Mouse (Mus musculus) MEL (cell line): ENCODE results near the gene Nox3.

ENCODE experiments used
- CHD1 ChIP-seq: IDR thresholded peaks from 2 replicates; pipeline ENCODE4 v1.6.1; 2012; ENCODE audit warnings: low read depth, mild to moderate bottlenecking, inconsistent platforms, low read length, improper control_type of control experiment
- E2F4 ChIP-seq: IDR thresholded peaks from 2 replicates; pipeline ENCODE4 v1.6.1; 2011; ENCODE audit warnings: low read depth, low read length, improper control_type of control experiment, borderline replicate concordance
- EP300 ChIP-seq, 2 experiments: IDR thresholded peaks; 2 replicates each; pipeline ENCODE4 v1.6.1; 2011; ENCODE audit warnings: improper control_type of control experiment in 2 of 2, low read length in 2 of 2, low read depth in 1 of 2, mild to moderate bottlenecking in 1 of 2
- ETS1 ChIP-seq: IDR thresholded peaks from 2 replicates; pipeline ENCODE4 v1.6.1; 2012; ENCODE audit warnings: low read depth, mild to moderate bottlenecking, inconsistent platforms, low read length, improper control_type of control experiment, moderate library complexity
- MYB ChIP-seq: IDR thresholded peaks from 2 replicates; pipeline ENCODE4 v1.6.1; 2011; ENCODE audit warnings: mild to moderate bottlenecking, low read depth, low read length, improper control_type of control experiment
- POLR2A ChIP-seq, 2 experiments: IDR thresholded peaks; 2 replicates each; pipeline ENCODE4 v1.6.1; 2011 to 2012; ENCODE audit warnings: low read length in 2 of 2, mild to moderate bottlenecking in 2 of 2, control low read depth in 1 of 2, improper control_type of control experiment in 1 of 2, low read depth in 1 of 2, moderate library complexity in 1 of 2; ENCODE audit not compliant: control insufficient read depth in 1 of 2, insufficient read depth in 1 of 2, poor library complexity in 1 of 2
- RAD21 ChIP-seq: IDR thresholded peaks from 2 replicates; pipeline ENCODE4 v1.6.1; 2011; ENCODE audit warnings: mild to moderate bottlenecking, low read depth, low read length, improper control_type of control experiment
- SMC3 ChIP-seq: IDR thresholded peaks from 2 replicates; pipeline ENCODE4 v1.6.1; 2011; ENCODE audit warnings: low read depth, low read length, improper control_type of control experiment
- ZNF384 ChIP-seq: IDR thresholded peaks from 2 replicates; pipeline ENCODE4 v1.6.1; 2012; ENCODE audit warnings: low read depth, mild to moderate bottlenecking, inconsistent platforms, low read length, improper control_type of control experiment

- TF ChIP-seq CHD1 (no peak), EP300 (IDR thresholded peaks at IDR 0.05; ENCODE audit: low read depth in 1 of 2, low read length in 2 of 2) (no peak), ZNF384 (no peak), POLR2A (IDR thresholded peaks at IDR 0.05; ENCODE audit: control insufficient read depth in 1 of 2, insufficient read depth in 1 of 2, low read depth in 1 of 2, low read length in 2 of 2, poor library complexity in 1 of 2) (no peak), SMC3 (no peak), E2F4 (no peak), ETS1 (no peak), RAD21 (no peak), MYB (no peak)
Measured at GRCm38 (mm10) chr17:3692817-3693216, 3.2 kb downstream of the Nox3 start.
